Mouse (Mus musculus) stomach, postnatal 0 days (tissue): ENCODE measurements around the gene Tnfrsf12a.

ENCODE experiments used
- CTCF ChIP-seq: IDR thresholded peaks from 2 replicates; pipeline ENCODE4 v1.5.1; 2016; ENCODE audit warnings: antibody characterized with exemption, low read depth, mild to moderate bottlenecking, moderate library complexity
- EP300 ChIP-seq: optimal IDR thresholded peaks from 2 replicates; pipeline ENCODE3; 2016; ENCODE audit warnings: antibody characterized with exemption

DNA sequence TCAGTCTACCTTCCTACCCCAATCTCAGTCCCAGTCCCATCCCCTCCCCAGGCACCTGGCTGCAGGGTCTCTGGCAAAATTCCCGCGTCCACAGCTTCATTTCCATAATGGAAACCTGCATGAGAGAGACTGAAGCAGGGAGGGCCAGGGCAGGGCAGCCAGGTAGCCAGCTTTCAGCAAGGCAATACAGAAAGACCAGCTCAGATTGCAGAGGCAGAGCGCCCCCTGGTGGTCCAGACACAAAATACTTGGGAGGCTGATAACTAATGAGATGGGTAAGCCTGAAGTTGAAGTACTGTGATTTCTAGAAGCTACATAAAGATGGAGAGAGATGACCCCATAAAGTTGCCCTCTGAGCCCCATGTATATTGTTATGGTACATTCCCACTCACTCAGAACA is 28.9 kb upstream of the Tnfrsf12a start:
- peak; percentile 92 for TF ChIP-seq CTCF
- TF ChIP-seq EP300, result no peak
